Mouse (Mus musculus) midbrain, embryonic 11.5 days (tissue): ENCODE results near the gene Kif18b. TPM values are rescaled to one million over a fixed set of nuclear protein-coding genes. Genes with fewer than 3 reads are reported as not detected.

Experiments used
- ATAC-seq: fragments of 200-750 bp; cut with Nextera tagmentation; 2 replicates; pipeline ENCODE4 v1.8.0; 2017; ENCODE audit warnings: moderate TSS enrichment, moderate library complexity; ENCODE audit not compliant: low FRiP score
- DNase-seq: peaks from one replicate; pipeline ENCODE4 v3.0.0; 2015; ENCODE audit warnings: low spot score; ENCODE audit errors: missing footprints
- H3K27ac ChIP-seq: fragments of 300-500 bp; sonication (generic); 2 replicates; pipeline ENCODE4 v1.5.1; 2014; ENCODE audit warnings: low read depth, low read length
- H3K27me3 ChIP-seq: fragments of 300-500 bp; sonication (generic); 2 replicates; pipeline ENCODE4 v1.6.1; 2014; ENCODE audit warnings: mild to moderate bottlenecking, low read length, moderate library complexity, mixed read lengths; ENCODE audit not compliant: control insufficient read depth, insufficient read depth
- H3K36me3 ChIP-seq: fragments of 300-500 bp; sonication (generic); 2 replicates; pipeline ENCODE4 v1.6.1; 2014; ENCODE audit warnings: mild to moderate bottlenecking, low read length, moderate library complexity, mixed read lengths; ENCODE audit not compliant: control insufficient read depth, insufficient read depth
- H3K4me1 ChIP-seq: fragments of 300-500 bp; sonication (generic); 2 replicates; pipeline ENCODE4 v1.6.1; 2014; ENCODE audit warnings: low read length; ENCODE audit not compliant: control insufficient read depth, insufficient read depth
- H3K4me2 ChIP-seq: fragments of 300-500 bp; sonication (generic); 2 replicates; pipeline ENCODE4 v1.6.1; 2014; ENCODE audit warnings: mild to moderate bottlenecking, moderate library complexity
- H3K4me3 ChIP-seq: fragments of 300-500 bp; sonication (generic); 2 replicates; pipeline ENCODE4 v1.5.1; 2014; ENCODE audit warnings: low read depth, low read length
- H3K9ac ChIP-seq: fragments of 300-500 bp; sonication (generic); 2 replicates; pipeline ENCODE4 v1.6.1; 2014; ENCODE audit warnings: low read length
- H3K9me3 ChIP-seq: fragments of 300-500 bp; sonication (generic); 2 replicates; pipeline ENCODE4 v1.6.1; 2016; ENCODE audit warnings: low read length; ENCODE audit not compliant: control insufficient read depth
- WGBS: fragments of 180-500 bp; shearing (Covaris S2); extraction: QIAGEN DNeasy Blood & Tissue Kit; methylation state at CpG from one replicate; pipeline ENCODE4 v1.1.7; 2014; 5-methylcytosine and 5-hydroxymethylcytosine counted together
- polyA plus RNA-seq: library from polyadenylated mRNA; unstranded; fragments of >200 nt; fragmentation: Nextera tagmentation; extraction: Ambion mirVana; gene quantifications from 2 replicates; pipeline ENCODE4 v1.2.1, GENCODE M21; 2014

Gene Kif18b
- 6.3 and 6.9 TPM in 2 replicates for polyA plus RNA-seq

DNA sequence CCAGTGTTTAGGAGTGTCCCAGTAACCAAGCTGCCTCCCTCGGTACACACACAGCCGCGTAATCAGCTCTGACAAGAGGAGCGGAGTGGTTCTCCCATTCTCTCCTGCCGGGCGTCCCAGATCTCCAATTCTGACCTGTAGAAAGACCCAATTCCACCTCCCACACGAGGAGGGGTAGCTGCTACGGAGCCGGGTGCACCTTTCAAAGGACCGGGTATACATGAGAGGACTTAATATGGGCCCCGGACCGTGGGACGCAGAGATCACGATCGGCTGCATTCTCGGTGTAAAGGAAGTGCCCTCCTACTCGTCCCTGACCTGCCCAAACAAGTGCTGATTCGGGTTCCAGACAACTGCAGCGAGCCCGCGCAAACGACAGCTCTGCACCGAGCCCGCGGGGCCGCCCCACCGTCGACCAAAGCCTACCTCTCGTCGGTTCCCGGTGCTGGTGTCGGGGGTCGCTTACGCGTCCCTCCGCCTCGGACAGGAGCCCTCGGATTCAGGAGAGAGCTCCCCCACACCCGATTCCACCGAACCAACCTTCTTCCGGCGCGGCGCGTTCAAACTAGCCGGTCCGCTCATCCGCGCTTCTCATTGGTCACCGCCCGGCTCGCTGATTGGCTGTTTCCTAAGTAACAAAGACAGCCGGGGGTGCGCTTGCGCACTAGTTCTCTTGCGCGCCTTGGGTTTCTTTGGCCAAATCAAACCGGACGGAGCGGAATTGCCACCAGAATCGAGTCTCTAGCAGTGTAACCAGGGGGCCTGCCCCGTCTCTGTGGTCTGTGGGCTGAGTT is at the start of gene Kif18b:
Gene Kif18b, minus strand, starts transcription at position 568 of the 794 bp plus-strand sequence.
- H3K4me2 ChIP-seq = peak within 1 kb of the TSS; percentile 59
- ATAC-seq (peak; percentile 94), DNase-seq (peak; percentile 99)
- H3K36me3 ChIP-seq = no peaks in the 10 kb centered on the region
- H3K4me3 ChIP-seq = peak within 1 kb of the TSS; percentile 76
- H3K9me3 ChIP-seq = no peaks in the 10 kb centered on the region
- H3K9ac ChIP-seq = peak within 1 kb of the TSS; percentile 89
- H3K27me3 ChIP-seq = no peaks in the 10 kb centered on the region
- H3K27ac ChIP-seq = peak within 1 kb of the TSS; percentile 89
- H3K4me1 ChIP-seq = peaks cover 13% of the 10 kb centered on the region
- WGBS = under 1% methylated on average over 62 of the region's 62 CpGs

DNA sequence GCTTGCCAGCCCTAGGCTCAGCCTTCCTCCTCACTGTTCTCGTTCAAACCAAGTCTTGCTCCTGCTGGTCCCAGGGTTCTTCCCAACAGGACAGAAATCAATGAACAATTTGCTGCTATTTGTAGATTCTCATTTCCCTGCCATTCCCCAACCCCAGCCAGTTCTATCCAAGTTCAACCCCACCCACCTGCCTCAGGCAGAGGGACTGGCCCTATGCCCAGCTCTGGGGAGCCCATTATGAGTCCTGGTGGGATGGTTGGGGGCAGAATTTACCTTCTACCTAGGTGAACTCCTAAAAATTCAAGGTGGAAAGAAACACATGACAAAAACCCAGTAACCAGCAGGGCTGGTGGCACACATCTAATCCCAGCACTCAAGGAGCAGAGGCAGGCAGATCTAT is 47.4 kb upstream of the Kif18b start:
- H3K27me3 ChIP-seq = no peaks in the 10 kb centered on the region
- no peak overlapping the region for H3K4me2 ChIP-seq
- no peak overlapping the region for H3K27ac ChIP-seq
- no peak overlapping the region for H3K4me3 ChIP-seq
- DNase-seq (no peak), ATAC-seq (no peak)
- H3K4me1 ChIP-seq = no peaks in the 10 kb centered on the region
- no peaks in the 10 kb centered on the region for H3K36me3 ChIP-seq
- 73% methylated on average over 1 of the region's 1 CpGs for WGBS
- H3K9me3 ChIP-seq = no peaks in the 10 kb centered on the region
- H3K9ac ChIP-seq = no peak overlapping the region

DNA sequence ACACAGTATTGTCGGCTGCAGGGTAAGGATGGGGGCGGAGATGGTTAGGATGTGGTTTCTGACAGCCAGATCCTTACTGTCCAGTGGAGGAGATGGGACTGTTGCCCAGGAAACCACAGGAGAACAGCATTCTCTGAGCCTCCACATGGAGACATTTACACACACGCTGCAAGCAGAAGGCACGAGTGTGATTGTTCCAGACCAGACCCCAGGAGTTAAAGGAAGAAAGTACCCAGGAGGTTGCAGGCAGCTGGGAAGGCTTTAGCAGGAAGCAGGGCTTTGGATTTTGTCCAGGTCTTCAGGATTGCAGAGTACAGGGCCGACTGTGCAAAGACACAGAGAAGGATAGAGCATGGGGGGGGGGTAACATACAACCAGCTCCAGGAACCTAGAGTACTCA is 46.7 kb upstream of the Kif18b start:
- WGBS = 63% methylated on average over 5 of the region's 5 CpGs
- Histone ChIP-seq H3K9me3 (no peaks in the 10 kb centered on the region), H3K4me1 (no peaks in the 10 kb centered on the region), H3K4me2 (no peak overlapping the region), H3K4me3 (no peak overlapping the region), H3K27ac (no peak overlapping the region), H3K9ac (no peak overlapping the region), H3K27me3 (no peaks in the 10 kb centered on the region), H3K36me3 (no peaks in the 10 kb centered on the region)
- ATAC-seq = no peak
- DNase-seq = no peak

DNA sequence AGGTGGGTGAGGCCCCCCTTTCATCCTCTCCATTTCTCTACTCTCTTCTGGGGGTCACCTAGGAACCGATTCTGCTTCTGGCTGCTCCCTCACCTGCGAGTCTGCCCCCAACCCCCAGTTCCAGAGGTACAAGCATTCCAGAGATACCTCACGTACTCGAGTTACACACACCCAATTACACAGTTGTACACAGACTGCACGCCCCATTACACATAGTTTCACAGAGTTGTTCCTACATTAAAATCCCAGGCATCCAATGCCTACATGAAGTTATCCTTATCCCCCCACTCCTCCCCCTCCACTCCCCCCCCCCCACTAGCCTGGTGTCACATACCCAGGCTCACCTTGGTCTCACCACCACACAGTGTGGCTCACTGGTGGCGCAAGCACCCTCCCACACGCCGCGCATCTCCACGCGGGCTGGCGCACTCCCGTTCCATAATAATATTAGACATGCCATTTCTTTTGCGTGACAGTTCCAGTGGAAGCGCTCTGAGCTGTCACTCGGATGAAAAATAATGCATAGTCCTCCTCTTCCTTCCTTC is 39.7 kb upstream of the Kif18b start:
- no peak for DNase-seq
- WGBS = 73% methylated on average over 16 of the region's 16 CpGs
- Histone ChIP-seq H3K9me3 (no peaks in the 10 kb centered on the region), H3K27me3 (no peaks in the 10 kb centered on the region), H3K9ac (no peak overlapping the region; the same call in 1 of the 2 replicates), H3K4me3 (no peak overlapping the region), H3K27ac (peak overlapping the region; percentile 81; the same call in 1 of the 2 replicates), H3K4me1 (peaks cover 18% of the 10 kb centered on the region), H3K4me2 (no peak overlapping the region), H3K36me3 (no peaks in the 10 kb centered on the region)
- ATAC-seq = no peak

DNA sequence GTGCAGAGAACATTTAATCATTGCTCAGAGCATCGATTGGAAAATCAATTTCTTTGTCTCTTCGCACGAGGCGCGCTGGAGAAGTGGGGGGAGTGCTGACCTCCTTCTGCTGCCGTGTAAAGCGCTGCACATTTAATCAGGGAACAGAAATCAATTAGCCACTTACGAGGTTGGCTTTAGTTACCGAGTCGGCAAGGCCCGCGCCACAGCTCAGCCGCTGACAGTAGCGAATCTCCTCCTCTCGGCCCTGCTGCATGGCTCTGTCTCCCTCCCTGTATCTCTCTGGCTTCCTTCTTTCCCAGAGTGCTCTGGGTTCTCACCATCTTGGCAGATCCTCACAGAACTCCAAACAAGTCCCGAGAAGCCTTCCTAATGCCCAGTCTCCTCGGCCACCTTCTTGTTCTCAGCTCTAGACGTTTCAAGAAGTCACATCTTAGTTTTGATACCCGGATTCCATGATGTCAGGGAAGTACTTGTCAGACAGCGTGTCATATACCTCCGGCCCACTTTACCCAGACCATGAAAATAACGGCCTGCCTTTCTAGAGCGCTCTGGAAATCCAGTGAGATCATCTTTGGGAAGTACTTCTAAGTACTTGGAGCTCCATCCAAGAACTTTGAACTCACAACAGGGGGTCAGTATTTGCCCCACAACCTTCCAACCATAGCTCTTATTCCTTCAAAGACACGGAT is 39.1 kb upstream of the Kif18b start:
- H3K27ac ChIP-seq = peak overlapping the region; percentile 81
- DNase-seq (peak; percentile 90), ATAC-seq (peak; percentile 38)
- H3K4me1 ChIP-seq = peaks cover 18% of the 10 kb centered on the region
- H3K4me3 ChIP-seq = 0 out of 2 replicates have a peak overlapping the region, but pooled peaks have one; percentile 6
- H3K4me2 ChIP-seq = peak overlapping the region; percentile 45
- no peaks in the 10 kb centered on the region for H3K27me3 ChIP-seq
- peak overlapping the region; percentile 60 for H3K9ac ChIP-seq
- 17% methylated on average over 24 of the region's 24 CpGs for WGBS
- H3K36me3 ChIP-seq = no peaks in the 10 kb centered on the region
- H3K9me3 ChIP-seq = no peaks in the 10 kb centered on the region

DNA sequence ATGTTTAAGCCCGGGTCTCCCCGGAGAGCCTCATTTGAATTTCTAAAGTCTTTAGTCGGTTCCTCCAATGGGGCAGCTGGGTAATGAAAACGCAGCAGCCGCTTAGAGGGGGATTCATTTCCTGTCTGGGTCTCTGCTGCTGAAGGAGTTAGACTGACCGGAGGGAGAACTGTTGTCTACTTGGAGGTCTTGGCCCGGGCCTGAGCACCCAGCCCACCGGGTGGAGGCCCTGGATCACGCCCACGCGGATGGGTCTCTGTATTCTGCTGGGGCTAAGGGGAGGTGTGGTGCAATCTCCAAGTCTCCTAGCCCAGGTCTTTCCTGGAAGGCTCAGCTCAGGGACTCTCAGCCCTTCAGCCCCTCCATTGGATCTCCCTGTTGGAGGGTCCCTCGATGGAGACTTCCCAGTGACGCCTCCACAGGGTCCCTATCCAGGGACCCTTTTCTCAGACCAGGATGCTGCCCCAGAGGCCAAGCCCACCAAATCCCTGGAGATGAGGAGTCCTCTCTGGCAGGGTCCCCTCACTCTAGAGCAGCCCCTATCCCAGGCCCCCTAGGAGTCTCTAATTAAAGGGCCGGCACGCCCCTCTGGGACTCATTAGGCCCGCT is 38.4 kb upstream of the Kif18b start:
- no peaks in the 10 kb centered on the region for H3K36me3 ChIP-seq
- H3K9me3 ChIP-seq = no peaks in the 10 kb centered on the region
- no peaks in the 10 kb centered on the region for H3K27me3 ChIP-seq
- ATAC-seq = peak; percentile 68
- DNase-seq = peak; percentile 96
- peak overlapping the region; percentile 81 for H3K27ac ChIP-seq
- H3K4me2 ChIP-seq = peak overlapping the region; percentile 45
- H3K4me1 ChIP-seq = peaks cover 18% of the 10 kb centered on the region
- H3K4me3 ChIP-seq = peak overlapping the region; percentile 6; the same call in 1 of the 2 replicates
- H3K9ac ChIP-seq = peak overlapping the region; percentile 60
- 1% methylated on average over 16 of the region's 16 CpGs for WGBS

DNA sequence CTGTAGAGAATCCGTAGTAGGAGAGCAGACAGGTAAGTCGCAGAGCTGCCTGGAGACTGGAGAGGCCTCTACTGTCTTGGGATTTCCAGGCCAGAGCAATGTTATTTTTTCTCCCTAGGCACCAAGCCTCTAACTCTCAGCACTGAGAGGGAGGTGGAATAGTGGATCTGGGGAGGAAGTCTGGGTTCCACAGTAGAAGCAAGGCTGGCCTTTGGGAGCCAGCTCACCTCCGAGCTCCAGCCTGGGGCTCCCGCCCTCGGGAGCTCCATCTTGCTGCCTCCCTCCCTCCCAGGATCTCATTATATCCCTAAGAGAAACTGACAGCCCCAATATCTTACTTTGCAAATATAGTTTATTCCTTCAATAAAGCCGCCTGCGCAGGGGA is 37.9 kb upstream of the Kif18b start:
- 18% methylated on average over 7 of the region's 7 CpGs for WGBS
- no peak; the same call in 1 of the 2 replicates for ATAC-seq
- no peaks in the 10 kb centered on the region for H3K9me3 ChIP-seq
- 0 out of 2 replicates have a peak overlapping the region, but pooled peaks have one; percentile 6 for H3K4me3 ChIP-seq
- no peaks in the 10 kb centered on the region for H3K27me3 ChIP-seq
- peak overlapping the region; percentile 60 for H3K9ac ChIP-seq
- peak overlapping the region; percentile 45 for H3K4me2 ChIP-seq
- H3K36me3 ChIP-seq = no peaks in the 10 kb centered on the region
- peak overlapping the region; percentile 81 for H3K27ac ChIP-seq
- H3K4me1 ChIP-seq = peaks cover 18% of the 10 kb centered on the region
- peak; percentile 92 for DNase-seq

DNA sequence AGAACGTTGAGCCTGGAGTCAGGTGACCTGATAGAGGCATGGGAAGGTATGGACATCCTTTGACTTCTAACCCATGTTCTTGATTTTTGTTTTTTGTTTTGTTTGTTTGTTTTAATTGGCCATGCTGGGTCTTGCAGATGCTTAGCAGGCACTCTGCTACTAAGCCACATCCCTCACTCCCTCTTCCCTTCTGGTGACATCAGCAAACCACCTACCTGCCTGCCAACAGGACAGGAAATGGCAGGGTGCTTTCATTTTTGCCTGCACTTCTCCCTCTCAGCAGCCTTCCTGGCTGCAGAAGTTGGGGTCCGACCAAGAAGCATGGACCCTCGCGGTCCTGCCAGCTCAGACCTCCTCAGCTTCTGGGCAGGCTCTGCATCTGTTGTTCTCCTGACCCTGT is 36.2 kb upstream of the Kif18b start:
- Histone ChIP-seq H3K4me1 (peaks cover 23% of the 10 kb centered on the region), H3K27ac (no peak overlapping the region)
- no peak for ATAC-seq

More for the DNA sequence above, 36.2 kb upstream of the Kif18b start:
- Histone ChIP-seq H3K9me3 (no peaks in the 10 kb centered on the region), H3K27me3 (no peaks in the 10 kb centered on the region), H3K4me2 (no peak overlapping the region), H3K36me3 (no peaks in the 10 kb centered on the region), H3K4me3 (no peak overlapping the region), H3K9ac (no peak overlapping the region)
- DNase-seq = no peak
- WGBS = 96% methylated on average over 4 of the region's 4 CpGs
